Mouse (Mus musculus) forebrain, embryonic 14.5 days (tissue): ENCODE data around the gene Cfap61. TPM values are rescaled to one million over a fixed set of nuclear protein-coding genes. Genes with fewer than 3 reads are reported as not detected.
A peak's percentile ranks its signal among the peaks of the same experiment; 100 is the strongest.

ENCODE experiments used
- ATAC-seq: fragments of 200-750 bp; cut with Nextera tagmentation; 2 replicates; pipeline ENCODE4 v1.8.0; 2017; ENCODE audit warnings: mild to moderate bottlenecking, moderate library complexity
- DNase-seq: peaks from one replicate; pipeline ENCODE4 v3.0.0-alpha.2; 2015; ENCODE audit warnings: low spot score
- H3K27ac ChIP-seq: fragments of 300-500 bp; sonication (generic); 2 replicates; pipeline ENCODE4 v1.5.1; 2014; ENCODE audit warnings: low read depth, mild to moderate bottlenecking, control low read depth, low read length, moderate library complexity
- H3K27me3 ChIP-seq: fragments of 300-500 bp; sonication (generic); replicated peaks from 2 replicates; pipeline ENCODE4 v1.6.1; 2014; ENCODE audit warnings: low read length, control low read depth, mixed read lengths; ENCODE audit not compliant: control insufficient read depth, insufficient read depth
- H3K36me3 ChIP-seq: fragments of 300-500 bp; sonication (generic); 2 replicates; pipeline ENCODE4 v1.6.1; 2014; ENCODE audit warnings: low read length, control low read depth; ENCODE audit not compliant: control insufficient read depth, insufficient read depth
- H3K4me1 ChIP-seq: fragments of 300-500 bp; sonication (generic); 2 replicates; pipeline ENCODE4 v1.6.1; 2014; ENCODE audit warnings: antibody characterized with exemption, low read length, control low read depth; ENCODE audit not compliant: control insufficient read depth, insufficient read depth
- H3K4me2 ChIP-seq: fragments of 300-500 bp; sonication (generic); 2 replicates; pipeline ENCODE4 v1.6.1; 2014; ENCODE audit warnings: mild to moderate bottlenecking, control low read depth, low read length
- H3K4me3 ChIP-seq: fragments of 300-500 bp; sonication (generic); 2 replicates; pipeline ENCODE4 v1.5.1; 2014; ENCODE audit warnings: low read depth, low read length, control low read depth
- H3K9ac ChIP-seq: fragments of 300-500 bp; sonication (generic); 2 replicates; pipeline ENCODE4 v1.6.1; 2014; ENCODE audit warnings: mild to moderate bottlenecking, low read length, control low read depth, moderate library complexity
- H3K9me3 ChIP-seq: fragments of 300-500 bp; sonication (generic); replicated peaks from 2 replicates; pipeline ENCODE4 v1.6.1; 2016; ENCODE audit warnings: low read length, control low read depth, mixed read lengths; ENCODE audit not compliant: control insufficient read depth
- WGBS: fragments of 180-500 bp; shearing (Covaris S2); extraction: QIAGEN DNeasy Blood & Tissue Kit; methylation state at CpG from one replicate; pipeline ENCODE4 v1.1.7; 2014; 5-methylcytosine and 5-hydroxymethylcytosine counted together
- polyA plus RNA-seq: library from polyadenylated mRNA; unstranded; fragments of >200 nt; fragmentation: Nextera tagmentation; extraction: Ambion mirVana; gene quantifications from 2 replicates; pipeline ENCODE4 v1.2.1, GENCODE M21; 2014

Cfap61 gene
- polyA plus RNA-seq, 1 experiment from 2014 or later: 2.5 TPM

GRCm38 (mm10) chr2:146128622-146129021 is 194.0 kb downstream of the Cfap61 start:
- Histone ChIP-seq H3K9me3 (no peaks in the 10 kb centered on the region), H3K27ac (no peak overlapping the region), H3K36me3 (no peaks in the 10 kb centered on the region), H3K4me1 (peaks cover 4% of the 10 kb centered on the region), H3K27me3 (no peaks in the 10 kb centered on the region), H3K4me2 (no peak overlapping the region), H3K4me3 (no peak overlapping the region), H3K9ac (no peak overlapping the region)
- ATAC-seq (peak; percentile 48; the same call in 1 of the 2 replicates), DNase-seq (peak; percentile 55)
- 31% methylated on average over 6 of the region's 6 CpGs for WGBS

GRCm38 (mm10) chr2:146130514-146130913 is 195.9 kb downstream of the Cfap61 start:
- Histone ChIP-seq H3K36me3 (no peaks in the 10 kb centered on the region), H3K27ac (no peak overlapping the region), H3K9ac (no peak overlapping the region), H3K9me3 (no peaks in the 10 kb centered on the region), H3K4me1 (peaks cover 4% of the 10 kb centered on the region), H3K27me3 (no peaks in the 10 kb centered on the region), H3K4me2 (no peak overlapping the region), H3K4me3 (no peak overlapping the region)
- DNase-seq (no peak), ATAC-seq (no peak)
- WGBS: 94% methylated on average over 3 of the region's 3 CpGs

- Histone ChIP-seq H3K4me1 (no peaks in the 10 kb centered on the region), H3K9ac (no peak overlapping the region), H3K4me2 (no peak overlapping the region), H3K9me3 (no peaks in the 10 kb centered on the region), H3K36me3 (no peaks in the 10 kb centered on the region), H3K4me3 (no peak overlapping the region), H3K27ac (no peak overlapping the region), H3K27me3 (no peaks in the 10 kb centered on the region)
- no peak for ATAC-seq
- 90% methylated on average over 6 of the region's 6 CpGs for WGBS
- no peak for DNase-seq
Measured at GRCm38 (mm10) chr2:146134275-146134674, 199.7 kb downstream of the Cfap61 start.

GRCm38 (mm10) chr2:146140711-146141110 is 206.1 kb downstream of the Cfap61 start:
- DNase-seq (no peak), ATAC-seq (no peak)
- Histone ChIP-seq H3K4me2 (no peak overlapping the region), H3K27me3 (no peaks in the 10 kb centered on the region), H3K9me3 (no peaks in the 10 kb centered on the region), H3K9ac (no peak overlapping the region), H3K36me3 (no peaks in the 10 kb centered on the region), H3K27ac (no peak overlapping the region), H3K4me3 (no peak overlapping the region), H3K4me1 (no peaks in the 10 kb centered on the region)
- 87% methylated on average over 3 of the region's 3 CpGs for WGBS

GRCm38 (mm10) chr2:146147306-146147705 is 212.7 kb downstream of the Cfap61 start:
- Histone ChIP-seq H3K4me1 (peaks cover 4% of the 10 kb centered on the region; the same call in 1 of the 2 replicates), H3K27ac (no peak overlapping the region), H3K9ac (no peak overlapping the region), H3K9me3 (no peaks in the 10 kb centered on the region), H3K27me3 (no peaks in the 10 kb centered on the region), H3K4me2 (no peak overlapping the region), H3K4me3 (no peak overlapping the region), H3K36me3 (no peaks in the 10 kb centered on the region)
- no peak for DNase-seq
- ATAC-seq: no peak
- WGBS: 87% methylated on average over 4 of the region's 4 CpGs

GRCm38 (mm10) chr2:146147801-146148200 is 213.2 kb downstream of the Cfap61 start:
- ATAC-seq (no peak), DNase-seq (no peak)
- Histone ChIP-seq H3K36me3 (no peaks in the 10 kb centered on the region), H3K4me2 (no peak overlapping the region), H3K9me3 (no peaks in the 10 kb centered on the region), H3K4me1 (peaks cover 4% of the 10 kb centered on the region; the same call in 1 of the 2 replicates), H3K4me3 (no peak overlapping the region), H3K27me3 (no peaks in the 10 kb centered on the region), H3K9ac (no peak overlapping the region), H3K27ac (no peak overlapping the region)
- WGBS: 94% methylated on average over 5 of the region's 5 CpGs

- H3K4me1 ChIP-seq: peaks cover 4% of the 10 kb centered on the region; the same call in 1 of the 2 replicates
- H3K36me3 ChIP-seq: no peaks in the 10 kb centered on the region
- WGBS: 81% methylated on average over 15 of the region's 15 CpGs
- H3K9me3 ChIP-seq: no peaks in the 10 kb centered on the region
- no peaks in the 10 kb centered on the region for H3K27me3 ChIP-seq
- no peak for ATAC-seq
- no peak overlapping the region for H3K4me2 ChIP-seq
- no peak overlapping the region for H3K9ac ChIP-seq
- peak; percentile 44 for DNase-seq
- H3K4me3 ChIP-seq: no peak overlapping the region
- no peak overlapping the region for H3K27ac ChIP-seq
Measured at GRCm38 (mm10) chr2:146149206-146149974, 214.8 kb downstream of the Cfap61 start.

GRCm38 (mm10) chr2:146168017-146168803 is 233.6 kb downstream of the Cfap61 start:
- no peak overlapping the region for H3K4me3 ChIP-seq
- H3K4me1 ChIP-seq: peaks cover 19% of the 10 kb centered on the region
- no peaks in the 10 kb centered on the region for H3K27me3 ChIP-seq
- H3K4me2 ChIP-seq: no peak overlapping the region
- DNase-seq (peak; percentile 46), ATAC-seq (peak; percentile 58)
- no peak overlapping the region for H3K9ac ChIP-seq
- 55% methylated on average over 14 of the region's 14 CpGs for WGBS
- H3K9me3 ChIP-seq: no peaks in the 10 kb centered on the region
- H3K36me3 ChIP-seq: no peaks in the 10 kb centered on the region
- no peak overlapping the region for H3K27ac ChIP-seq

GRCm38 (mm10) chr2:146169492-146169891 is 234.9 kb downstream of the Cfap61 start:
- Histone ChIP-seq H3K27me3 (no peaks in the 10 kb centered on the region), H3K36me3 (no peaks in the 10 kb centered on the region), H3K27ac (0 out of 2 replicates have a peak overlapping the region, but pooled peaks have one; percentile 18), H3K4me2 (no peak overlapping the region), H3K9me3 (no peaks in the 10 kb centered on the region), H3K4me3 (no peak overlapping the region), H3K4me1 (peaks cover 19% of the 10 kb centered on the region), H3K9ac (no peak overlapping the region)
- WGBS: 27% methylated on average over 7 of the region's 7 CpGs
- DNase-seq (peak; percentile 21), ATAC-seq (no peak)
